In the genomic region with DNA sequence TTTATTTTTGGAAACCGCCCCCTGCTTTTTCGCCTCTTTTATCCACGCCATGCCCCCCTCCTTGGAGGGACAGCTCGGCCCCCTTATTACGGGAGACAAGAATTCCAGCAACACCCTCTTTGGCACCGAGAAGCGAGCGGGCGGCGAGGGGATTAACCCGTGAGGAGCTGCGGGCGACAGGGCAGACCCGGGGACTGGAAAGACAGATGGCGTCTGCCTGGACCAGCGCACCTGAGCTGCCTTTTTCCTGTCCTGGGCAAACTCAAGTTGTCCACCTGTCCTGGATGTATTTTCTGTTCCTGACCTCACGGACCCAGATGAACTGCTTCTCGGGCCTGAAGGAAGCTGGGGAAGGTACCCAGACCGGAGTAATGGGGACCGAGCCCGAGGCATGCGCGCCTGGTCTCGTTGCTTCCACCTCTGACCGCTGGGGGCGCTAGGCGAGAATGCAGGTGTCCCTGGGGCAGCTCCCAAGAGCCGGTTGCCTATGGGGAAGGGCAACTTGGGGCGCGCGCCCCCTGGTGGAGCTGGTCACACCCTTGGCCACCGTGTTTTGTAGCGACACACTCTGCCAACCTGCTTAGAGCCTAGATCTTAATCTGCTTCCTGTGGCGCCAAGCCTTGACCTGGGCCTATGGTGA, we compare ENCODE assay signal across 8 mouse cellular contexts. TPM values are rescaled to one million over a fixed set of nuclear protein-coding genes. Genes with fewer than 3 reads are reported as not detected.
DNase-seq lines count a peak whose midpoint lies in the region; ATAC-seq lines count a peak whose summit lies in the region.

A gene (minus strand): TSS at position 52 of the 641 bp plus-strand sequence.

- ATAC-seq in hindbrain, embryonic 12.5 days (ENCODE audit: low FRiP score), result no peak

- 2% methylated on average over 34 of the region's 34 CpGs for WGBS in hindbrain, embryonic 12.5 days

- peak; percentile 97 for DNase-seq in NIH3T3 (ENCODE audit: low read depth)
- peak; percentile 94 to 97 for DNase-seq in cerebellum, postnatal 10 days
- DNase-seq in frontal cortex, postnatal 14 days (ENCODE audit: low spot score in 2 of 2), result peak; percentile 46 to 69
- DNase-seq in layer of hippocampus, postnatal 14 days (ENCODE audit: low spot score in 2 of 2), result peak; percentile 63 to 69
- peak; percentile 95 for DNase-seq in lung, postnatal 14 days
- DNase-seq in retina, adult 2 months (ENCODE audit: low read depth, low spot score), result peak; percentile 8
- peak; percentile 89 to 91 for DNase-seq in thymus, postnatal 36 days

- peak within 1 kb of the TSS; percentile 14; the same call in 1 of the 2 replicates for H3K9ac ChIP-seq in hindbrain, embryonic 12.5 days

- H3K36me3 ChIP-seq in hindbrain, embryonic 12.5 days, result no peaks in the 10 kb centered on the region

- peak within 1 kb of the TSS; percentile 29 for H3K4me3 ChIP-seq in hindbrain, embryonic 12.5 days

- H3K27ac ChIP-seq in hindbrain, embryonic 12.5 days, result no peak within 1 kb of the TSS

- H3K4me1 ChIP-seq in hindbrain, embryonic 12.5 days, result peaks cover 14% of the 10 kb centered on the region

- H3K9me3 ChIP-seq in hindbrain, embryonic 12.5 days (replicated peaks), result no peaks in the 10 kb centered on the region

- peak within 1 kb of the TSS; percentile 50 for H3K4me2 ChIP-seq in hindbrain, embryonic 12.5 days (replicated peaks)

- peaks cover 61% of the 10 kb centered on the region for H3K27me3 ChIP-seq in hindbrain, embryonic 12.5 days

RNA-seq across cellular contexts. Expression of the gene that starts here (rescaled TPM):
- 0.45 and 0.47 TPM in 2 replicates for polyA plus RNA-seq in hindbrain, embryonic 12.5 days (2016; fragmentation: Nextera tagmentation; extraction: Ambion mirVana)
- total RNA-seq in layer of hippocampus, postnatal 14 days (2021), result 1 to 10 TPM in 1 of 2 experiments, under 1 TPM in 1; 0.74 to 1.3 TPM

Comparison
In these comparisons a context has a peak if more than half of its experiments do, and no peak if none do; other contexts are left out.
1. DNase-seq: peak in every context shown above with its lines; median percentile 97 in NIH3T3; 96 in cerebellum, postnatal 10 days; 95 in lung, postnatal 14 days; 90 in thymus, postnatal 36 days; 66 in layer of hippocampus, postnatal 14 days; 58 in frontal cortex, postnatal 14 days; 8 in retina, adult 2 months.